Mouse (Mus musculus): ENCODE data around the gene Akr1b3.

Gene Akr1b3

DNA sequence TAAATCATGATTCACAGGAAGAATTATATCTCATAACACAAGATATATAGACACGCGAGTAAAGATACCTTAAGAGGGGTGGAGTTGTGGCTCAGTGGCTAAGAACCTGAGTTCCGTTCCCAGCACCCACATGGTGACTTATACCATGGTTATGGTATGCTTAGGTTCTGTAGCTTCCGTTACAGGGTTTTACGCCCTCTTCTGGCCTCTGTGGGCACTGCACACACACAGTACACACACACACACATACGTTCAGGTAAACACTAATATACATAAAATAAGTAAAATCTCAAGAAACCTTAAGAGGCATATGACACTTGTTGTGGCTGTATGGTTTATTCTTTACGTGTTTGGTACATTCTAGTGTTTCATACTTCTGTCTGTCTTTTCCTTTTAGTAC lies 4.8 kb upstream of the Akr1b3 start:
- DNase-seq (ENCODE audit: low spot score) = no peak

DNA sequence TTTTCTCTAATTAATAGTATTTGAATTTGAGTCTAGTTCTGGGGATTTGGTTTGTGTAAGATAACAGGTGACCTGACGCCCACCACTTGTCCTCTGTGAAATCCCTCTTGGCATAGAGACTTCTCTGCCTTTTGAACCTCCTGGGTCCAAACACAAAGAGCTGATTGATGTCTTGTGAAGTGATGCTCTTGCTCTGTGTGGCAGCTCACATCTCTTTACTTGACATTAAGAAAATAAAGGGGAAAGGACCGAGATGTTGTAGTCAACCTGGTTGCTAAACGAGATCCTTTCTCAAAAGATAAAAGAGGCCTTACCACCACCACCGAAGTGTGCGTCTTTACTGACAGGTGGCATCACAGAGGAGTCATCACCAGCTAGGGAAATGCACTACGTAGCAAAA lies 1.4 kb upstream of the Akr1b3 start:
- no peak for DNase-seq (ENCODE audit: low spot score)

DNA sequence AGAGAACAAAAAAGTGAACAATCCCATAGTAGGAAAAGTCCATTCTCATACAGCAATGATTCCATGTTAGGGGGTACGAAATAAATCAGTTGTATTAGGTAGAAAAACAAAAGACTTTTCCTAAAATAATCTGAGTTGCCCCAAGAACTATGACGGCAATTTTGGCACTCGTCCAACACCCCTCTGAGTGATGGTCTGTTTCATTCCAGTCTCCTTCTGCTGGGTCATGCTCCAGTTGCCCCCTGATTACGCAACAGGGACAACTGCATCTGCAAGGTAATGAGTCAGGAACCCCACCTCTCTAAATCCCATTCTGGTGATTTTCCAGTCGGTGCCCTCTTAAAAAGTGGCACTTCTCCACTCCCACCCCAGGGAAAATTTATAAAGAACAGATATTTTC lies 894 bp upstream of the Akr1b3 start:
- DNase-seq (ENCODE audit: low spot score) = no peak

DNA sequence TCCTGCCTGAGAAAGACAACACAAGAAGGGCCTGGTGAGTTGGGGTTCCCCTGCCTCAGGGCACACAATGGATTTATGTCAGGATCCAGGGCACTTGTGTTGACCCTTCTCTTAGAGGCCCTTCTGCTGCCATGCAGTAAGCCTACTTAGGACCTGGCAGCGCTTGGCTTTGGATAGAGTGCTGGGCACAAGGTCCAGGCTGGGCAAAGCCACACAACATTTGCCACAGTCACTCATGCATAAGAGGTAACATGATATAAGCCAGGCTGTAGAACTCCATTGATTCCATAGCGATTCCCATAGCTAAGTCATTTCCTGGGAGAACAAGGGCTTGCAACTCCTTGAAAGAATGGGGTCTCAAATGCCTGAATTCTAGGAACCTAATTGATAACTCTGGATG lies 3.4 kb downstream of the Akr1b3 start:
- no peak for DNase-seq (ENCODE audit: low spot score)

DNA sequence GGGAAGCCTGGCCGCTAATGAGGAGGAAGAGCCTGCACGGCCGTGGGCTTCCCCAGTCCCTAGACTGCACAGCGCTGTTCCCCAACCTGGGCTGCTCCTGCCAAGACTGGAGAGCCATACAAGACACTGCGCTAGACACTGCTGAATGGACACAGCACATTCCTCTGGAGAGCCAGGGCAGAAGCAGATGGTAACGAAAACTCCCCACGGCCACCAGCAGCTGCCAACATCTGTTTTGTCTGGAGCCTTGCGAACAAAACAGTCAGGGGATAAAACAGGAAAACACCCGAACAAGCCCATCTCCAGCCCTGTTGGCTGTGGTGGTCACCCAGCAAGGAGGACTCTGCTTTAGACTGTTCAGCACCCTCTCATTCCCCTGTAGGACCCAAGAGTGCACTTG lies 3.9 kb downstream of the Akr1b3 start:
- no peak for DNase-seq (ENCODE audit: low spot score)

DNA sequence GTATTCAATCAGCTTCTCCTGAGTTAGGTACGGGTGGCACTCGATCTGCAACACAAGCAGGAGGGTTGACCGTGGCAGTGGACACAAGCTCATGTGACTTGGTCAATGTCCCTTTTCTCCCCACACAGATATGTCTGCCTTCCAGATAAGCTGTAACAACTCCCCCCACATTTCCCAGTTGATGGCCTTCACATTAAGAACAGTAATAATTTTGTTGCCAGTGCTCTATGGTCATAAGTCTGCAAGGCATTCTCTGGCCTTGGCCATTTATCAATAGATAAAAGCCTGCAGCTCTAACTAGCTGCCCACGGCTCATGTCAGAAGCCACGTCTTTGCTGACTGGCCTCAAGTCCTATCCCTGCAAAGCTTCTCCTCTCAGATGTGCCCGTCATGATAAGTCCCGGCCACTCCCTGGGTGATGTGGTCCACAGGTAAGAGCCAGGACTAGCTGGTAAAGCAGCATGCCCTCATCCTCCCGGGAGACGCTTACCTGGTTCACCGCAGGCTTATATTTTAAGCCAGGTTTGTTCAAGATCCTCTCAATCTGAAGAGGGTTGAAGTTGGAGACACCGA lies 7.2 kb downstream of the Akr1b3 start:
- DNase-seq (ENCODE audit: low spot score) = no peak

DNA sequence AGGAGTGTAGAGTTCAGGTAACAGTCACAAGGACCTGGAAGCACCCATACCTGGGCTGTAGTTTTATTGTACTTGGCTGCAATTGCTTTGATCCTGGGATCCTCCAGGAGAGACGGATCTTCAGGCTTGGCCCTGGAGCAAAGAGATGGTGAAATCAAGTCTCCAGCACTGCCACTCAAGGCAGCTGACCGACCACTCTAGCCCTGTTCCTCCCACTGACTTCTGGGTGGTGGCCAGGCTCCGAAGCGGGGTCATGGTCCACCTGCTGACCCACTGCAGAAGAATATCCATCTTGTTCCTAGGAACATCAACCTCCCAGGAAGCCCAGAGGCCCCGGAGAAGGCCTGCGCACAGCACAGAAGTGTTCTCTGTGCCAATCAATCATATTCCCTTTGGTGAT lies 7.8 kb downstream of the Akr1b3 start:
- no peak for DNase-seq (ENCODE audit: low spot score)

DNA sequence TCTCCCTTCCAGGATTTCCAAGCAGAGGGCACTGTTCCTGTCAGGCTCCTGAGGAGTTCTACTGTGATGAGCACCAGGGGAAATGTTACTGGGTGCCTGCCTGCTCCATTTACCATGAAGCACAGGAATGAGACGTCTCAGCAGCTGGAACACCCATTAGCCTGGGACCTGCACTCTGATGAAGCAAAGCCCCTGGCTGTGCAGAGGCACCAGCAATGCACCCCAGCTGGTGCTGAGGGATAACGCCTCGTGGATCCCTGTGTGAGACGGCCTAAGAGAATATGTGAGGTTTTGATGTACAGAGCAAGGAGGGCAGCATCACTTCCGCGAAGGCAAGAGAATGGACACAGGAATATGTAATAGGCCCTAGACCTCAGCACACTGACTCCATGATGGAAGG lies 10.5 kb downstream of the Akr1b3 start:
- DNase-seq (ENCODE audit: low spot score) = no peak

DNA sequence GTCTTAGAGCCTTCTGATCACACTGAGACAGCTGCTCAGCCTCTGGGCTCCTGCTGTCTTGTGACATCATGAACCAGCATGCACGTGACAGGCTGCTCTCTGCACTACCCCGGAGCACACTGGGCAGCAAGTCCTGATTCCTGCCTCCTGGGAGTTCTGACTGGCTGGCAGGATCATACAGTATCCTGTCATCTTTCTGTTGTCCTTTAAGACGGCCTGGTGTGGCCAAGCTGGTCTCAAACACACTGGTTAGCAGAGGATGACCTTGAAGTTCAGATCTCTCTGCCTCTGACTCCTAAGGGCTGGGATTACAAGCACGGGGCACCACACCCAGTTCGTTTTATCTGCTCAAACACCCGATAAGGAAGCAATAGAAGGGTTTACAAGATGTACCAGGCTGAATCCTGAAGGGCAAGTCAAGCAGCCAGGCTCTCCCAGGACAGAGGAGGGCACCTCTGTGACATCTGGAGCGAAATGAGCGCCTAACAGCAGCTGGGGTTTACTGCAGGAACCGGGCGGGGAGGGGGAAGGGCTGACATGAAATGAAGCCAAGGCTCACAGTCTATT lies 12.5 kb downstream of the Akr1b3 start:
- no peak for DNase-seq (ENCODE audit: low spot score)

DNA sequence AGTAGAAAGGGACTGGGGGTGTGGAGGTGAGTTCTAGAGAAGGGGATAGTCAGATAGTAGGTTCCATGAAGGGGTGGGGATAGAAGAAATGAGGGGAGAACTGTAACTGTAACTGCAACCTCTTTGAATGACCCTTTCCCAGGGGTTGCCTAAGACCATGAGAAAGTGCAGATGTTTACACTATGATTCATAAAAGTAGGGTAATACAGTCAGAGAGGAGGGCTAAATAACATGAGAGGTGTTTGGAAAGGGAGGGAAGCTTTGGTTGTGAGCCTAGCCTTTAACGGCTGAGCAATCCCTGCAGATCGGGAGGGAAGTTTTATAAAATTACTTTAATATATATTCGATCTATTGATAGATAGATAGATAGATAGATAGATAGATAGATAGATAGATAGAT lies 20.2 kb downstream of the Akr1b3 start:
- DNase-seq (ENCODE audit: low spot score) = no peak

DNA sequence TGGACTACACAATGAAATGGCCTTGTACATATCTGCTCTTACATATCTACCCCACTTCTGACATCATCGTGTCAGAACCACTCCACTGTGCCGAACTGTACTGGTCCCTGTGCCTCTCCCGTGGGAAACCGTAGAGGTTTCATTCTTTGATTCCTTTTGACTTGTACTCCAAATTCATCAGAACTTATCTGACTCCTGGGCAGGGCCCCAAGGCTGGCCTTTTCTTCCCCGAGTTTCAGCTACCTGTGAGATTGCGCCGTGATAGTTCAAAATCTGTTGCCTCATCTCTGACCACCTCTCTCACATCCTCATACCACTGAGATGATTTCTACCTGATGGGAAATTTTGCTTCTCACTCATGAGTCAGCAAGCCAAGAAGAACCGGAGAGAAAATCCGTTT lies 21.8 kb downstream of the Akr1b3 start:
- no peak for DNase-seq (ENCODE audit: low spot score)

DNA sequence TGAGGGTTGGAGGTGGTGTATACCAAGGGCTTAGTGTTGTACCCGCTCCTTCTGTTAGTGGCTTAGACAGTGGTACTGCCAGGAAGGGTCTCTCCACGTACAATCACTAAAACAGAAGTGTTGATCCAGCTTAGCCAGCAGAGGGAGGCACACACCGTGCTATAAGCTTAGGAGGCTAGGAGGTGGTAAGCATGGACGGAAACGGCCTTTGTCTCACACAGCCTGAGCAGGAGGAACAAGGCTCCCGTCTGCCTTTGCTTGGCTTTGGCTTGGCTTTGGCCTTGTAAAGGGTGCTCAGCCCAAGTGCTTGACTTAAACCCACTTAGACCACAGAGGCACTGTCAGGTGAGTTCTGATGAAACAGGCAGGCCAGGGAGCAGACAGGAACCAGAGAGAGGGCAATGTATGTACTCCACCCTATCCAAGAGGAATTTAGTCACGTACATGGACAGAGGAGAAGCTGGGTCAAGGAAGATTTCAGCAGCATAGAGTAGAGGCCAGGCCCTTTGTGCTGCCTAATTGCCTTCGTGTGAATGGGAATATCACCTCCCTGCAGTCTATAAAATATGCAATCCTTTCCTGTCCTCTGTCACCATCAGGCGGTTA lies 24.3 kb downstream of the Akr1b3 start:
- DNase-seq (ENCODE audit: low spot score) = peak; percentile 36

DNA sequence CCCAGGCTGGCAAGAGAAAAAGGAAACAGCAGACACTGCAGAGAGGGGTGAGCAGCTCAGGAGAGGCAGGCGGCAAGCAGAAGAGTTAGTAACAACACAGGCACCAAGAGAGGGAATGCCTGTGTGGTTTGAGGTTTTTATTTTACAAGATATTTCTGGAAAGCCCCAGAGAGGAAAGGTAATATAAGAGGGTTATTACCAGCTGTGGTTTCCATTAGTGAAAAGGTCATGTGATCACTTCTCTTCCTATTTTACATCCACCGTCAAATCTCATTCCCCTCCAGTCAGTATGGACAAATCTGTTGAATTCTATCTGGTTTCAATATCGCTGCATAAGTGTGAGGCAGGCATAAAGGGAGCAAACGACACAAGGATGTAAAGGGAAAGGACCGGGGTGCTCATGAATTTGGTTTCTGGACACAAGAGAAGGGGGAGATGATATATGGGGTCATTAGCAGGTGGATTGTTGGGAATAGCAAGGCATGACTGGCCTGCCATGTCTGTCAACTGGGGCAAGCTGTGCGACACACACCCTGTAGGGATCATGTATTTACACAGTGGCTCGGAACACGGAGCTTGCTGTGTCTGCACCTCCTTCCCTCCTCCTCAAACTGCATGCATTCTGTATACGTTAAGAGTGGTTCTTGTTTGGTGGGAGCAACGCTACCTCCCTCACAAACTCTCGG lies 24.9 kb downstream of the Akr1b3 start:
- DNase-seq (ENCODE audit: low spot score) = no peak

DNA sequence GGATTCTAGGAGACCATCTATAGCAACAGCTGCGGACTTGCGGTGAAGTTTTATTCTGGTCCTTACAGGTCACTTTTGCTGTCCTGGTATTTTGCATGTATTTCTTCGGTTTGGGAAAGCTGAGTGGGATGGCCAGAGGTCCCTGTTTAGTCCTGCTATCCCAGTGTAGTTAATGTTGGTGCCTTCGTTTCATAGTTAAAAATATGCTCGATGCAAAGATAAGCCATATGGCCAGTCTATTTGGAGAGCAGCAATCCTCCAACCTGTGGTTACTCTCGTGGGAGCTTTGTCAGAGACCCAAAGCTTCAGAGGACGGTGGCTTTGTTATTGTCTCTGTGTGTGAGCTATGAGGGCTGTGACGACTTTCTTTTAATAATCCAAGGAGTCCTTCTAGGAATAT lies 26.6 kb downstream of the Akr1b3 start:
- DNase-seq (ENCODE audit: low spot score) = no peak

DNA sequence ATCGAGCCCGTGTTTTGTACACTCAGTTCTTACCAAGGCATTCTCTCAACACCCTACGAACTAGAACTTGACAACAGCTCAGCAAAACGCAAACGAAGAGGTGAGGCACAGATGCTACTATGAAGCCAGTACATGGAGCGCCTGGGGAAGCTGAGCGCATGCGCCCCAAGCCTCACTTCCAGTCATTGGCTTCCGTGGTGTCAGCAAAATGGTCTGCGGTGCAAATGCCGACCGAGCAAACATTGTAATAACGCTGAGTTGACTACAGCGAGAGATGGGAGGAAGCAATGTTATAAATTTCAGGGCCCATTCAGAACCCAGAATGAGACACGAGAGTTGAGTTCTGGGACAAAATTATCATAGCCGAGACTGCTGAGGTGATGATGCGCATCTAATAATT lies 27.2 kb downstream of the Akr1b3 start:
- DNase-seq (ENCODE audit: low spot score) = no peak

DNA sequence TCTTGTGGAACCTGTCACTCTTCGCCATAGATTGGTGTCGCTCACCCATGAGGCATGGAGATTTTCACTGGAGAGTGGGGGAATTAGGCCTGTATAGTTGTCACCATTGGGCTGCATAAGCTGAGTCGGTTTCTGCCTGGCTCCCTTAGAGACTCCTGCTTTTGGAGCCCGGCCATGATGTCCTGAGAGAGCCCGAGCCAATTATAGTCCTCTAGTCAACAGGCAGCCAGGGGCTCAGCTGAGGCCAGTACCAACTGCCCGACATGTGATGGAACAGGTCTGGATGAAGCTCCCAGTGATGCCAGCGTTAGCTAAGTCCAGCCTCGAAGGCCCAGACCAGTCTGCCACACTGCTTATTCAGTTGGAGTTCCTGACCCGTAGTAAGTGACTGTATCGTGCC lies 29.2 kb downstream of the Akr1b3 start:
- no peak for DNase-seq (ENCODE audit: low spot score)

DNA sequence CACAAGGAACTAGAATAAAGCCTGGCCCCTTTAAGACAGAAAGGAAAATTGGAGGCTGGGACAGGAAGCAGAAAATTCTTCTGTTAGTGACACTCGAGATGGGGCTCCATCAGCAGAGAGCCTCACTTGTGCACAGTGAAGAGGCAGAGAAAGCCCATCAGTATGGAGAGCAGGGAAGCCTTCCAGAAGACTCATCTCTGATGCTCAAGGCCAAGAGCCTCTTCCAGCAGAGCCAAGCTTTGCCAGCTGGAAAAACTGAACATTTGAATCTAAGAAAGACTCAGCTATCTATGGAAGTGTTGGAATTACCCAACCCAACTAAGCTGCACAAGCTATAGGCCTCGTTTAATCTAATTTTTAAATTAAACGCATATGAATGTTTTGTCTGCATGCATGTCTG lies 30.4 kb downstream of the Akr1b3 start:
- DNase-seq (ENCODE audit: low spot score) = no peak

DNA sequence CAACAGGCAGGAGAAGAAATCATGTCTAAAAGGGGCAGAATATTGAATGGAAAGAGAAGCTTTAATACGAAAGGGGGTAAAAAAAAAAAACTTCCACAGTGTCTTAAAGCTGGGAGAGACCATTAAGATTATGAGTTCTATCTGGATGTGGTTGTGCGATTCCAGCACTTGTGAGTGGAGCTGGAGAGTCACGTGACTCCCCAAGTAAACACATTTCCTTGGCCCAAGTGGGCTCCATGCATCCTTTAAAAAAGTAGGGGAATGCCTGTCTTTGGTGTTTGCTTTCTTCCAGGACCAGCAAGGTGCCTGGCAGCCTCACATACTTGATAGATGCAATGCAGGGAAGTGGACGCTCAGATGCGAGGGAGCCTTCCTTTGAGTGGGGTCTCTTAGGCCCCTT lies 38.9 kb downstream of the Akr1b3 start:
- no peak for DNase-seq (ENCODE audit: low spot score)

DNA sequence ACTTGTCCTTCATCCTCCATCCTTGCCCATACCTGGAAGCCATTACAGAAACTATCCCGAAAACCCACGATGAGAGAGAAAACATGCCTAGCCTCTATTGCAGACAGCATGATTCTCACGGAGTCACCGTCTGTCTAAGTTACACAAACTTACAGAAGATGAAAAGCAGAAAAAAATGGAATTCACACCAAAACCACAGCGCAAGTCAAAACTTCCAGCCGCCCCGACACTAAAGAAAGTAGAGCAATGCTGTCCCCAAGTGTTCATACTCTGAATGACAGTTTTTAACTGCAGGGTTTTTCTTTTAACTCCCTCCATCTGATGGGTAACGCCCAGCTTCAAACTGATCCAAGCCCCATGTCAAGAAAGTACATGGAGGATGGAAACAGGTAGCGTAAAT lies 39.6 kb downstream of the Akr1b3 start:
- DNase-seq (ENCODE audit: low spot score) = no peak

DNA sequence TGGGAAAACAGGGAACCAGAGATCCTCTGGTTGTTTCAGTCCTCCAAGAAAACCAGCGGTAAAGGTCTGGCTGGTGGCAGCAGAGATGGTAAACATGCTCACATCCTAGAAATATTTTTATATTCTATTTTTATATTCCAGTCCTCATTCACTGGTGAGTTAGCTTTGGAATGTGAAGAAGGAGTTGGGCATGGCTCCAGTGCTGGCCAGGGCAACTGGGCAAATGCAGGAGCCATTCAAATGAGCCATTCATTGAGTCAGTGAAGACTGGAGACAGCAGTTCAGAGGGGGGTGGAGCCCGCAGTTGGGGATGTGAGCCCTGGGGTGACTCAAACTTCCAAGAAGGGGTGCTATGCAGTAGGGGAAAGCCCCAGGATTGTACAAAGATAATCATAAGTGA lies 42.9 kb downstream of the Akr1b3 start:
- no peak for DNase-seq (ENCODE audit: low spot score)

DNA sequence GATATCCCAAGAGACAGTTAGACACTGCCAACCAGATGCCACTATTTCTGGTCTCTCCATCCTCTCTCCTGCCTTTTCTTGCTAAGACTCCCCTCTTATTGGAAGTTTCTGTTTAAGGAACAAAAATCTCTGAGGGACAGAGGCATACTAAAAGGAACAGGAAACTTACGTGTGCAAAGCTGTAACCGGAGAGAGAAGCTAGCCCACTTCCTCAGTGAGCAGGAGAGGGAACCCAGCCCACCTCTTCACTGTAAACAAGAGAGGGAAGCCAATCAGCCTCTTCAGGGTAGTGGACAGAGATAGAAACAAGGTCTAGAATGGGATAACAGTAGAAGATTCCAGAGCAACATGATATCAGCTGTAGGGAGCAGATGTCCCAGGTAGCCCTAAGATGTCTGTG lies 44.2 kb downstream of the Akr1b3 start:
- no peak for DNase-seq (ENCODE audit: low spot score)

DNA sequence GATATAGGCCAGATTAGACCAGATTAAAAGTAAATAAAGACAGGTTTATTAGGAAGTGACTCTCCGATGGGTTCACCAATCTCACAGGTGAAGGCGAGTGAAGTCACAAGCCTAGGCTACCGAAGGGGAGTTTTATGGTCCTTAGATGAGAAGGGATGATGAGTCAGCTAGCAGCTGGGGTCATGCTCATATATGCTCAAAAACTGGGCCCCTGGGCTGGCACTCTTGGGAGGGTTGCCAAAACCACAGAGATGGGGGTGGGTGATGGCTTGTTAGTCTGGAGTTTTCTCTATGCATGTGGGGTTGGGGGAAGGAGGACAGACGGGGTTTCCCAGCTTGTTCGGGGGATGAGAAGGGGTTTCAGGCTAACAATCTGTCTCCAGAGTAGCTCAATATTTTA lies 44.8 kb downstream of the Akr1b3 start:
- no peak for DNase-seq (ENCODE audit: low spot score)

DNA sequence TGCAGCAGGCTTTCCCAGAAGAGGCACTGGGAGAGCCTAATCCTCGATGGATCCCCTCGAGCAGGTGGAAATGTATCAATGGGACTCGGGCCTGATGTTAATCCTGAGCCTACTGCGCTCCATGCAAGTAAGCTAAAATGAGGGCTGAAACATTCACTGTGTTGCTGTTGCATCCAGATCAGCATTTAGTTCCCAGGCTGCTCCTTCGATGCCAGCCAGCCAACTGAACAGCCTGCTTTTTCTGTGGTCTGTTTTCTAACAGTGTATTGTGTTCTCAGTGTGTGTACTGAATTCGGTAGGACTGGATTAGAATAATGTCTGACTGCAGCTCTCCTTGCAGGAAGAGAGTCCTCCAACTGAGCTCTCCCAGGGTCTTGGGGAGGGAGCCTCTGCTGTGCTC lies 46.6 kb downstream of the Akr1b3 start:
- DNase-seq (ENCODE audit: low spot score) = no peak

DNA sequence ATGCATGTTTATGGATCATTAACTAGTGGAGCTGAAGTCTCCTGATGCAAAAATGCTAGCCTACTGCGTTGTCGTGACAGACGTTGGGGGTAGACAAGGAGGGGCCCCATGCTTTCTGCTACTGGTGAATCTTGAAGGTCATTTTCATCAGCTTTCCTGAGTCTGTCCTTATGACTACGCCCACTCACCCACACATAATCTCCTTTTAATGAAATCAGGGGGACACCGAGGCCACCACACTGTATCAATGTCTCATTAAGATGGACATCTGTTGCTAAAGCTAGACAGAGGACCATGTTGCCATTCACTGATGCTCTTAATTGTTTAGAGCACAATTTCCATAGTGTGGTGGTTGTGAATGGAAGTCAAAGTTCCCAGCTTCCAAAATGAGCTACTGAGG lies 58.7 kb downstream of the Akr1b3 start:
- no peak for DNase-seq (ENCODE audit: low spot score)
